Mouse (Mus musculus) lung, adult 2 months (tissue): Measurements from ENCODE around the gene Zfp13.

Experiments used
- CTCF ChIP-seq: fragments of 200-500 bp; IDR thresholded peaks from 2 replicates; pipeline ENCODE4 v1.5.1; 2011; ENCODE audit warnings: mild to moderate bottlenecking, low read length, control low read depth; ENCODE audit not compliant: insufficient read depth
- POLR2A ChIP-seq: fragments of 200-500 bp; IDR thresholded peaks from 2 replicates; pipeline ENCODE4 v1.6.1; 2011; ENCODE audit warnings: low read depth, mild to moderate bottlenecking, control low read depth, low read length, borderline replicate concordance; ENCODE audit errors: extremely low read depth

GRCm38 (mm10) chr17:23631241-23631640 is 32.0 kb upstream of the Zfp13 start:
- no peak for TF ChIP-seq POLR2A
- TF ChIP-seq CTCF, result no peak
